Mouse (Mus musculus): ENCODE results near the gene Plcl2. TPM values are rescaled to one million over a fixed set of nuclear protein-coding genes. Genes with fewer than 3 reads are reported as not detected.
A peak's percentile ranks its signal among the peaks of the same experiment; 100 is the strongest.

Plcl2 gene
- polyA plus RNA-seq, 1 experiment from 2014 or later, result 3.7 TPM

- 0 out of 2 replicates have a peak, but pooled peaks cover 5% of the 10 kb centered on the region for H3K4me1 ChIP-seq
- H3K9ac ChIP-seq, result no peak overlapping the region
- H3K27me3 ChIP-seq, result 0 out of 2 replicates have a peak, but pooled peaks cover 2% of the 10 kb centered on the region
- H3K4me3 ChIP-seq, result no peak overlapping the region
- H3K36me3 ChIP-seq, result no peaks in the 10 kb centered on the region
- 95% methylated on average over 1 of the region's 1 CpGs for WGBS
- no peaks in the 10 kb centered on the region for H3K9me3 ChIP-seq
- H3K27ac ChIP-seq, result no peak overlapping the region
- ATAC-seq (ENCODE audit: low FRiP score, low read depth), result no peak
- H3K4me2 ChIP-seq (replicated peaks), result no peak overlapping the region
Observed at GRCm38 (mm10) chr17:50487058-50487618, 22.1 kb upstream of the Plcl2 start.

GRCm38 (mm10) chr17:50487670-50488069 is 21.5 kb upstream of the Plcl2 start:
- H3K27me3 ChIP-seq, result 0 out of 2 replicates have a peak, but pooled peaks cover 2% of the 10 kb centered on the region
- no peak for ATAC-seq (ENCODE audit: low FRiP score, low read depth)
- no peak overlapping the region for H3K9ac ChIP-seq
- no peak overlapping the region for H3K4me2 ChIP-seq (replicated peaks)
- H3K36me3 ChIP-seq, result no peaks in the 10 kb centered on the region
- 0 out of 2 replicates have a peak, but pooled peaks cover 5% of the 10 kb centered on the region for H3K4me1 ChIP-seq
- no peak overlapping the region for H3K27ac ChIP-seq
- no peaks in the 10 kb centered on the region for H3K9me3 ChIP-seq
- no peak overlapping the region for H3K4me3 ChIP-seq
- 75% methylated on average over 3 of the region's 3 CpGs for WGBS

DNA sequence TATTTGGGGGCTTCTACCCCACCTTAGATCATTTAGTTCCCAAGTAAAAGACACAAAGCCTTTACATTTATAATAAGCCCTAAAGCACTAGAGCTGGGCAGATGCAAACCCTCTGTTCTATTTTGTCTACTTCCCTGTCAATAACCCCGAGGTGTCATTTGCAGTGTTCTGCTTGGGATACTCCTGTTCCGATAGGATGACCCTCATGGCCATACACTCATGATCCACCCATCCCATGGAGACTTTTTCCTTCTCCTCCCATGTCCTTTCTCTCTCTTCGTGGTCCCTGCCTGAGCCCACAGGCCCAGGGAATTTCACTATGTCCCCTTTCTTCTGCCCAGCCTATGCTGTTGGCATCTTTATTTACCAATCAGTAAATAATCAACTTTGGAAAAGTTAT is 20.8 kb upstream of the Plcl2 start:
- WGBS, result 80% methylated on average over 3 of the region's 3 CpGs
- no peak overlapping the region for H3K9ac ChIP-seq
- H3K4me2 ChIP-seq (replicated peaks), result no peak overlapping the region
- no peaks in the 10 kb centered on the region for H3K36me3 ChIP-seq
- H3K4me1 ChIP-seq, result 0 out of 2 replicates have a peak, but pooled peaks cover 5% of the 10 kb centered on the region
- no peak for ATAC-seq (ENCODE audit: low FRiP score, low read depth)
- H3K27me3 ChIP-seq, result 0 out of 2 replicates have a peak, but pooled peaks cover 2% of the 10 kb centered on the region
- H3K4me3 ChIP-seq, result no peak overlapping the region
- no peak overlapping the region for H3K27ac ChIP-seq
- no peaks in the 10 kb centered on the region for H3K9me3 ChIP-seq

DNA sequence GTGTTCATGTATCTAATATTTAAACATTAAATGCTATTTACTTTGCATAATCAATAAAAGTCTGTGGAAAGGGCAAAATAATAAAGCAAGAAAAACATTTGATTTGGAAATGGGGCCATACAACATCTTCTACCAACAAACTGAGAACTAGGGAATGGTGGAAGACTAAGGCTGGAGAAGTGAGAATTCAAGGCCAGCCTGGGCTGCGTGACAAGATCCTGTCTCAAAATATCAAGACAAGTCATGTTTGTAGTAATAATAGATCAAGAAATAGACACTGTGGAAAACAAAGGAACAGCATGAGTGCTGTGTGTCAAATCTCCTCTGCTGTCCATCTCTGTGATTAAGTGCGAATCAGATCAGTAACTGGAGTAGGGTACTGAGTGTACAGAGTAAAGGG is 20.3 kb upstream of the Plcl2 start:
- no peak overlapping the region for H3K4me2 ChIP-seq (replicated peaks)
- no peaks in the 10 kb centered on the region for H3K9me3 ChIP-seq
- no peak overlapping the region for H3K4me3 ChIP-seq
- no peak overlapping the region for H3K27ac ChIP-seq
- no peak for ATAC-seq (ENCODE audit: low FRiP score, low read depth)
- 0 out of 2 replicates have a peak, but pooled peaks cover 2% of the 10 kb centered on the region for H3K27me3 ChIP-seq
- H3K4me1 ChIP-seq, result 0 out of 2 replicates have a peak, but pooled peaks cover 5% of the 10 kb centered on the region
- no peak overlapping the region for H3K9ac ChIP-seq
- WGBS, result 89% methylated on average over 2 of the region's 2 CpGs
- H3K36me3 ChIP-seq, result no peaks in the 10 kb centered on the region

DNA sequence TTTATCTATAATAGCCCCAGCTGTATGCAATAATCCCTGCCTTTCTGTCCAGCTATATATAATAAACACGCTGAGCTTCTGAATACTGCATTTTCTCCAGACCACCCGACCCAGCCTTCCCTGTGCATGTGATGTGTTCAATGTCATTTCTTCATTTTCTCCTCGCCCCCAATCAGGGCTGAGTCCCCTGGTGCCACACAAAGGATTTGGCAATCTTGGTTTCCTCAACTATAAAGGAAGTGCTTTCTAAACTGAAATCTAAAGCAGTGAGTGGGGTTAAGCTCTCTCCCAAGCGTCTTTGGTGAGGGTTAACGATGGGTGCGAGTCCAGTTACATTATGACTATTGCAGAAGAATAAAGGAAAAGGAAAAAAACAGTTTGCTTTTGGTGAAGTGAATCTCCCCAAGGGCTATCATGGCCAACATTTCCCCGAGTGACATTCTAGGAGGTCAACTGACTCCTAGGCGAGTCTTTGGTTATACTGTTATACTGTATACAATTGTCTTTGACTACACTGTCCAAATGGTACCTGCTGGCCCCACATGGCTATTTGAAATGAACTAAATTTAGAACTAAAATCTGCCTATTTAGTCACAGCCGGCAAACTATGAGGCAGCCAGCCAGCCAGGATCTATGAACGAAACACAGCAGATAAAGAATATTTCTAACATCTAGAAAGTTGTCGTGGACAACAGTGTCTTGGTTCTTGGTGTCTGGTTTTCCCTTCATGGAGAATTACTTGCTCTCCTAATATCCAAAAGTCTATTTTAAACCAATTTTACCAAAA is 18.4 kb upstream of the Plcl2 start:
- WGBS, result 74% methylated on average over 11 of the region's 11 CpGs
- H3K36me3 ChIP-seq, result no peaks in the 10 kb centered on the region
- H3K27ac ChIP-seq, result no peak overlapping the region
- H3K4me3 ChIP-seq, result no peak overlapping the region
- no peak overlapping the region for H3K9ac ChIP-seq
- no peak for ATAC-seq (ENCODE audit: low FRiP score, low read depth)
- peaks cover 13% of the 10 kb centered on the region for H3K4me1 ChIP-seq
- H3K27me3 ChIP-seq, result 0 out of 2 replicates have a peak, but pooled peaks cover 2% of the 10 kb centered on the region
- H3K9me3 ChIP-seq, result no peaks in the 10 kb centered on the region
- H3K4me2 ChIP-seq (replicated peaks), result no peak overlapping the region

- H3K27me3 ChIP-seq, result 0 out of 2 replicates have a peak, but pooled peaks cover 2% of the 10 kb centered on the region
- H3K36me3 ChIP-seq, result no peaks in the 10 kb centered on the region
- H3K4me2 ChIP-seq (replicated peaks), result no peak overlapping the region
- no peaks in the 10 kb centered on the region for H3K9me3 ChIP-seq
- WGBS, result 84% methylated on average over 3 of the region's 3 CpGs
- no peak overlapping the region for H3K27ac ChIP-seq
- H3K4me1 ChIP-seq, result peaks cover 15% of the 10 kb centered on the region
- no peak overlapping the region for H3K4me3 ChIP-seq
- no peak for ATAC-seq (ENCODE audit: low FRiP score, low read depth)
- no peak overlapping the region for H3K9ac ChIP-seq
Observed at GRCm38 (mm10) chr17:50491496-50491895, 17.7 kb upstream of the Plcl2 start.

DNA sequence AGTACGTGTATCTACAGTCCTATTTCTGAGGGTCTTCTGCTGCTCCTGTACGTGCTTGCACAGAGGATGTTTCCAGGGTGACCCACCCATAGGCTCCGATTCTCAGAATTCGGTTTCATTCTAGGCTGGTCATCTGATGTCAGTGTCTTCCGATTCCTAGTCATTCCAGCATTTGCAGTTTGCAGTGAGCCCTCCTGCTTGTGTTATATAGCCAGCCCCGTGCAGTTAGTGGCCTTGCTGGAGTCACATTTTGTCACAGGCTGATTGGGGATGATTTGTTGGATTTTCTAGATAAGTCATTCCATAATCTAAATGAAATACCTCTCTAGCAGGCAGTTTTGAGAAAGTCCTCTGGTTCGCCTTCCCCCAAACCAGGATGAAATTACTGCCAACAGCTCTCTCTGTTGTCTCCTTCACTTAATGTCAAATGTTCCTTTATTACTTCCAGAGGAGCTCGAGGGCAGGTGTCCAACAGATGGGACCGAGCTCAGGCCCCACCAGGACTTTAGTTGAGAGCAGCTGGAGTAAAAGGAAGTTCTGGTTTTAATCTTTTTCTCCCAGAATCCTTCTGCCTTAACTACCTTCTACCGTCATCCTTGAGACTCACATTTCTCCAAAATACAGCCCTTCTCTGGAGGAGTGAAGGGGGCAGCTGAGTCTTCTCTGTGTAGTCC is 13.8 kb upstream of the Plcl2 start:
- 36% methylated on average over 10 of the region's 10 CpGs for WGBS
- 0 out of 2 replicates have a peak overlapping the region, but pooled peaks have one; percentile 14 for H3K4me2 ChIP-seq (replicated peaks)
- 0 out of 2 replicates have a peak, but pooled peaks have one; percentile 36 for ATAC-seq (ENCODE audit: low FRiP score, low read depth)
- H3K36me3 ChIP-seq, result no peaks in the 10 kb centered on the region
- H3K27ac ChIP-seq, result no peak overlapping the region
- no peak overlapping the region for H3K4me3 ChIP-seq
- no peaks in the 10 kb centered on the region for H3K9me3 ChIP-seq
- H3K4me1 ChIP-seq, result peaks cover 30% of the 10 kb centered on the region
- no peaks in the 10 kb centered on the region for H3K27me3 ChIP-seq
- no peak overlapping the region for H3K9ac ChIP-seq

GRCm38 (mm10) chr17:50498062-50498697 is 11.0 kb upstream of the Plcl2 start:
- ATAC-seq (ENCODE audit: low FRiP score, low read depth), result no peak
- H3K27ac ChIP-seq, result no peak overlapping the region
- no peaks in the 10 kb centered on the region for H3K9me3 ChIP-seq
- peaks cover 27% of the 10 kb centered on the region for H3K4me1 ChIP-seq
- WGBS, result 28% methylated on average over 7 of the region's 7 CpGs
- no peaks in the 10 kb centered on the region for H3K27me3 ChIP-seq
- no peak overlapping the region for H3K9ac ChIP-seq
- no peak overlapping the region for H3K4me3 ChIP-seq
- no peaks in the 10 kb centered on the region for H3K36me3 ChIP-seq
- H3K4me2 ChIP-seq (replicated peaks), result no peak overlapping the region

DNA sequence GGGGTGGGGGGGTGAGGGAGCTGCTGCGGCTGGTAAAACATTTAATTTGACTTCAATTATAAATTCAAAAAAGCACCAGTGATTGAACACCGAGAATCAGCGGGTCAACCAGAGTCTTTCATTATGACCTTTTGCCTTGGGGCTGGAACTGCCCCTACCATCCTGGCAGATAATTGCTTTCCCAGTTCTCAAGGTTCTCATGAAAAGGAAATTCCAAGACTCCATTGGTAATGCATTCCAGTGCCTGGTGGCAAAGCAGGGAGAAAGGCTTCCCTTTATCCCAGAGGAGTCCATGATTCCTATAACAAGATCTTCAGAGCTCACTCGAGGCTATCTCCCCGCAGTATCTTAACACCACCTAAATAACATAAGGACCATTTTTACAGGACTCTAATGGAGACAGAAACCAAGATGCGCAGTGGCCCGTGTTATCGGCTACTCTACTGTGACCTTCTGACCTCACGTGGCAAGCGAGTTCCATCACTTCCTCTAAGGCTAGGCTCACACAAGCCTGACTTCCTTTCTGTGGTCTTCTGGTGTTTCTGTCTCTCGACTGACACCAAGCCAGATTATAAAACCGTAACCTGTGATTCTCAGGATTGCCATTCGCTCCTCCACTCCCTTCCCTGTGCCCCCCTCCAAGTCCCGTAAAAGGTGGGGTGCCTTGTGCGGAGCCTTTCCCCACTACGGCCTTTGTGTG is 10.0 kb upstream of the Plcl2 start:
- no peaks in the 10 kb centered on the region for H3K36me3 ChIP-seq
- no peak overlapping the region for H3K4me2 ChIP-seq (replicated peaks)
- peaks cover 27% of the 10 kb centered on the region for H3K4me1 ChIP-seq
- H3K27ac ChIP-seq, result no peak overlapping the region
- H3K4me3 ChIP-seq, result no peak overlapping the region
- H3K9ac ChIP-seq, result no peak overlapping the region
- ATAC-seq (ENCODE audit: low FRiP score, low read depth), result no peak
- 49% methylated on average over 16 of the region's 16 CpGs for WGBS
- H3K9me3 ChIP-seq, result no peaks in the 10 kb centered on the region
- H3K27me3 ChIP-seq, result no peaks in the 10 kb centered on the region

DNA sequence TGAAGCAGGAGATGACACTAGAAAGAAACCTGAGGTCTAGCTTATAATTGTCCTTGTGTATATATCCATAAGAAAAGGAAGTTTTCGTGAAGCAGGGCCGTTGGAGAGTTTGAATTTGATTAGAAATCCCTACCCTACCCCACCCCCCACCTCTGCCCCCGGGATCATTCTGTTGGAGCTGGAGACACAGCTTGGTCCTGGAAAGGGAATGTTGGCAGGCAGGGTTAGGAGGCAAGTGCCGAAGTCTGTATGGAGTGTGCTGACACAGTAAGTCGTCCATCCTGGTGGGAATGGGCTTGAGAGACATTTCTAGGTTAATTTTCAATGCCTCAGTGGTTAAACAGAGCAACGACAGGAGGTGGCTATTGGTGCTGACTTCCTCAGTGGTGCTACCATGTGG is 8.4 kb upstream of the Plcl2 start:
- Histone ChIP-seq H3K27ac (no peak overlapping the region), H3K27me3 (no peaks in the 10 kb centered on the region), H3K9ac (no peak overlapping the region), H3K36me3 (no peaks in the 10 kb centered on the region), H3K4me1 (peaks cover 20% of the 10 kb centered on the region), H3K9me3 (no peaks in the 10 kb centered on the region), H3K4me3 (no peak overlapping the region), H3K4me2 (replicated peaks) (no peak overlapping the region)
- 73% methylated on average over 6 of the region's 6 CpGs for WGBS
- no peak for ATAC-seq (ENCODE audit: low FRiP score, low read depth)

DNA sequence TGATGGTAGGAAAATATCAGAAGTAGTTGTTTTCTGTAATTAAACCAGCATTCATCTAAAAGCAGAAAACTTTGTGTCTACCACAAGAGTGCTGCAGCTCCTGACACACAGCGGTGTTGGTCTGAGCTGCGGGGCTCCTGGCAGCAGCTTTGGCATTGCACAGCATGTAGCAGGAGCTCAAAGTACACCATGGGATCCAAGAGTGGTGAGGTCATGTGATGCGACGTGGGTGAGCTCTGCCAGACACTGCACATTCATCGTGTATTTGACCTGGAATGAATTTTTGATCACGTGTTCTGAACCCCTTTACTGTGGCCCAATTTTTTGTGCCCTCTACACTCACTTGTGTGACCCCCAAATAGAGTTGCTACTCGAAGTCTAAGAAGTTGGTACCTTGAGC is 6.1 kb upstream of the Plcl2 start:
- Histone ChIP-seq H3K27ac (no peak overlapping the region), H3K36me3 (no peaks in the 10 kb centered on the region), H3K4me2 (replicated peaks) (no peak overlapping the region), H3K4me1 (peaks cover 23% of the 10 kb centered on the region), H3K4me3 (no peak overlapping the region), H3K9ac (no peak overlapping the region), H3K27me3 (peaks cover 4% of the 10 kb centered on the region), H3K9me3 (no peaks in the 10 kb centered on the region)
- no peak for ATAC-seq (ENCODE audit: low FRiP score, low read depth)
- 84% methylated on average over 7 of the region's 7 CpGs for WGBS

Measured in limb, embryonic 13.5 days (tissue).